1 mouse cellular context compared by ENCODE assay signal in the genomic region with DNA sequence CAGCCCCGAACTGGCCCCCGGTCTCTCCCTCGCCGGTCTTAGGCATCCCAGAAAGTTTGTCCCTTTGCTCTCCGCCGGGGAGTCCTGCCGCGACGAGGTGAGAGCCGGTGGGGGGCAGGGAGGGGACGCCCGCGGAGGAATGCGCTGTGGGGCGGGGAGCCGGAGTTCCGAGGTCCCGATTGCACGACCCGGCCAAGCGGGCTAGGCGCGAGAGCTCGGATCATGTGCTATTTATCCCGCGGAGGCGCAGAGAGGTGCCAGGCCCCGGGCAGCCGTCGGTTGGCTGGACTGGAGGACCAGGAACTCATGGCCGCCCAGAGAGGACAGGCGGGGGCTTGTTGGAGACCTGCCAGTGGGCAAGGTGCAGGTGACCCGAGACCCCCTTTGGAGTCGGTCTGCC.
TF ChIP-seq lines count a peak whose summit lies in the region.

No protein-coding gene starts in this region.

TF ChIP-seq in CH12.LX, 34 proteins besides CTCF, POLR2A, EP300 and RAD21 (continued from another document):
- TF ChIP-seq SIN3A (IDR thresholded peaks at IDR 0.05; ENCODE audit: low read length) (peak; percentile 33; the same call in 1 of the 2 replicates), MAFK (IDR thresholded peaks at IDR 0.05; ENCODE audit: insufficient replicate concordance, low read length) (no peak), UBTF (IDR thresholded peaks at IDR 0.05; ENCODE audit: low read depth, low read length) (peak; percentile 67), CHD2 (IDR thresholded peaks at IDR 0.05; ENCODE audit: low read length) (peak; percentile 57; the same call in 1 of the 2 replicates)
